Mouse (Mus musculus) myocyte (in vitro differentiated cells): ENCODE data around the gene Tmsb15b1.

Experiments used
- CEBPB ChIP-seq: IDR thresholded peaks from 2 replicates; pipeline ENCODE4 v1.6.1; 2011; ENCODE audit warnings: mild to moderate bottlenecking, moderate library complexity; ENCODE audit not compliant: poor library complexity, insufficient read depth, severe bottlenecking
- MAX ChIP-seq: IDR thresholded peaks from one replicate; pipeline ENCODE4 v1.6.1; 2011; ENCODE audit warnings: low read depth, mild to moderate bottlenecking, control low read depth
- POLR2A ChIP-seq: IDR thresholded peaks from one replicate; pipeline ENCODE4 v1.6.1; 2011; ENCODE audit warnings: low read depth, mild to moderate bottlenecking, control low read depth, moderate library complexity; ENCODE audit not compliant: insufficient read length
- POLR2AphosphoS2 ChIP-seq: IDR thresholded peaks from one replicate; pipeline ENCODE4 v1.6.1; 2011; ENCODE audit warnings: low read depth, control low read depth; ENCODE audit not compliant: insufficient read length
- REST ChIP-seq: IDR thresholded peaks from one replicate; pipeline ENCODE4 v1.6.1; 2011; ENCODE audit warnings: mild to moderate bottlenecking, control low read depth, moderate library complexity; ENCODE audit not compliant: insufficient read depth, insufficient read length
- TCF12 ChIP-seq: IDR thresholded peaks from one replicate; pipeline ENCODE4 v1.6.1; 2011; ENCODE audit warnings: mild to moderate bottlenecking, control low read depth; ENCODE audit not compliant: poor library complexity, insufficient read depth, severe bottlenecking

GRCm38 (mm10) chrX:136996256-136996655 is 19.6 kb upstream of the Tmsb15b1 start:
- TF ChIP-seq POLR2A (no peak), CEBPB (no peak), REST (no peak), TCF12 (no peak), POLR2AphosphoS2 (no peak), MAX (no peak)
